Mouse (Mus musculus) thymus, adult 2 months (tissue): ENCODE measurements around the gene Apeh. TPM values are rescaled to one million over a fixed set of nuclear protein-coding genes. Genes with fewer than 3 reads are reported as not detected.

Experiments used
- DNase-seq: peaks from one replicate; pipeline ENCODE4 v3.0.0; 2021
- H3K27ac ChIP-seq: fragments of 200-500 bp; 2 replicates; pipeline ENCODE4 v1.5.1; 2012; ENCODE audit warnings: low read length, control low read depth; ENCODE audit not compliant: control insufficient read depth, insufficient read depth
- H3K27me3 ChIP-seq: fragments of 200-500 bp; 2 replicates; pipeline ENCODE4 v1.6.1; 2012; ENCODE audit warnings: mild to moderate bottlenecking, low read length, moderate library complexity, mixed read lengths; ENCODE audit not compliant: control insufficient read depth, insufficient read depth
- H3K36me3 ChIP-seq: fragments of 200-500 bp; 2 replicates; pipeline ENCODE4 v1.6.1; 2012; ENCODE audit warnings: mild to moderate bottlenecking, low read length, moderate library complexity; ENCODE audit not compliant: control insufficient read depth, insufficient read depth
- H3K4me1 ChIP-seq: fragments of 200-500 bp; replicated peaks from 2 replicates; pipeline ENCODE4 v1.6.1; 2012; ENCODE audit warnings: low read length; ENCODE audit not compliant: control insufficient read depth, insufficient read depth
- H3K4me3 ChIP-seq: fragments of 200-500 bp; 2 replicates; pipeline ENCODE4 v1.5.1; 2012; ENCODE audit warnings: mild to moderate bottlenecking, low read length, control low read depth, moderate library complexity; ENCODE audit not compliant: control insufficient read depth, insufficient read depth
- CTCF ChIP-seq: fragments of 200-500 bp; IDR thresholded peaks from 2 replicates; pipeline ENCODE4 v1.5.1; 2012; ENCODE audit warnings: mild to moderate bottlenecking, control low read depth, low read length, moderate library complexity, borderline replicate concordance; ENCODE audit not compliant: control insufficient read depth, poor library complexity, insufficient read depth; ENCODE audit errors: extremely low read depth
- POLR2A ChIP-seq: fragments of 200-500 bp; IDR thresholded peaks from 2 replicates; pipeline ENCODE4 v1.6.1; 2012; ENCODE audit warnings: mild to moderate bottlenecking, low read length, control low read depth, moderate library complexity; ENCODE audit not compliant: control insufficient read depth, poor library complexity, insufficient read depth; ENCODE audit errors: extremely low read depth
- WGBS: fragments of 180-500 bp; shearing (Covaris S2); methylation state at CpG from one replicate; pipeline ENCODE4 v1.1.7; 2018; 5-methylcytosine and 5-hydroxymethylcytosine counted together
- polyA plus RNA-seq: library from polyadenylated mRNA; depleted of rRNA; stranded (reverse); fragments of >200 nt; gene quantifications from 2 replicates; pipeline ENCODE4 v1.2.3, GENCODE M21; 2012

The Apeh gene
- polyA plus RNA-seq, 1 experiment: 163 TPM

GRCm38 (mm10) chr9:108099619-108100018, 5.2 kb upstream of the Apeh start:
- Histone ChIP-seq H3K27me3 (no peaks in the 10 kb centered on the region), H3K4me3 (no peak overlapping the region), H3K4me1 (peaks cover 9% of the 10 kb centered on the region), H3K27ac (no peak overlapping the region), H3K36me3 (no peaks in the 10 kb centered on the region)
- no peak for DNase-seq
- no peak for TF ChIP-seq CTCF
- no peak for TF ChIP-seq POLR2A
- WGBS: 91% methylated on average over 8 of the region's 8 CpGs

GRCm38 (mm10) chr9:108095949-108096712, 1.7 kb upstream of the Apeh start:
- Histone ChIP-seq H3K4me3 (no peak overlapping the region), H3K27ac (no peak overlapping the region), H3K4me1 (peaks cover 14% of the 10 kb centered on the region), H3K36me3 (0 out of 2 replicates have a peak, but pooled peaks cover 5% of the 10 kb centered on the region), H3K27me3 (no peaks in the 10 kb centered on the region)
- WGBS: 77% methylated on average over 10 of the region's 10 CpGs
- DNase-seq: no peak
- TF ChIP-seq POLR2A (no peak), CTCF (no peak)

- Histone ChIP-seq H3K27ac (no peak overlapping the region), H3K36me3 (0 out of 2 replicates have a peak, but pooled peaks cover 5% of the 10 kb centered on the region), H3K27me3 (no peaks in the 10 kb centered on the region), H3K4me1 (peaks cover 14% of the 10 kb centered on the region), H3K4me3 (no peak overlapping the region)
- 8% methylated on average over 3 of the region's 3 CpGs for WGBS
- TF ChIP-seq POLR2A: no peak
- TF ChIP-seq CTCF: no peak
- peak; percentile 59 for DNase-seq
These were observed 1.1 kb upstream of the Apeh start for GRCm38 (mm10) chr9:108095518-108095917.

GRCm38 (mm10) chr9:108094998-108095411, 599 bp upstream of the Apeh start:
- Histone ChIP-seq H3K4me3 (peak overlapping the region; percentile 97), H3K4me1 (peaks cover 14% of the 10 kb centered on the region), H3K27me3 (no peaks in the 10 kb centered on the region), H3K27ac (no peak overlapping the region), H3K36me3 (peaks cover 10% of the 10 kb centered on the region)
- 1% methylated on average over 16 of the region's 16 CpGs for WGBS
- DNase-seq: peak; percentile 42
- TF ChIP-seq CTCF (no peak), POLR2A (no peak)

GRCm38 (mm10) chr9:108093586-108093985, 820 bp downstream of the Apeh start:
- TF ChIP-seq POLR2A (no peak), CTCF (no peak)
- Histone ChIP-seq H3K27ac (peak overlapping the region; percentile 73), H3K36me3 (peaks cover 11% of the 10 kb centered on the region), H3K4me3 (peak overlapping the region; percentile 97), H3K27me3 (no peaks in the 10 kb centered on the region), H3K4me1 (peaks cover 14% of the 10 kb centered on the region)
- WGBS: 86% methylated on average over 10 of the region's 10 CpGs
- DNase-seq: no peak

GRCm38 (mm10) chr9:108090611-108091120, 3.7 kb downstream of the Apeh start:
- TF ChIP-seq POLR2A (no peak), CTCF (no peak)
- no peak for DNase-seq
- 97% methylated on average over 7 of the region's 7 CpGs for WGBS
- H3K27me3 ChIP-seq: no peaks in the 10 kb centered on the region
- H3K4me1 ChIP-seq: peaks cover 14% of the 10 kb centered on the region
- no peak overlapping the region for H3K27ac ChIP-seq
- no peak overlapping the region for H3K4me3 ChIP-seq
- peaks cover 33% of the 10 kb centered on the region for H3K36me3 ChIP-seq
